Mouse (Mus musculus): ENCODE results near the gene Aire. TPM values are rescaled to one million over a fixed set of nuclear protein-coding genes. Genes with fewer than 3 reads are reported as not detected.

Gene Aire
- polyA plus RNA-seq (2015; fragmentation: Nextera tagmentation; extraction: Ambion mirVana) = 0.39 and 0.59 TPM in 2 replicates

DNA sequence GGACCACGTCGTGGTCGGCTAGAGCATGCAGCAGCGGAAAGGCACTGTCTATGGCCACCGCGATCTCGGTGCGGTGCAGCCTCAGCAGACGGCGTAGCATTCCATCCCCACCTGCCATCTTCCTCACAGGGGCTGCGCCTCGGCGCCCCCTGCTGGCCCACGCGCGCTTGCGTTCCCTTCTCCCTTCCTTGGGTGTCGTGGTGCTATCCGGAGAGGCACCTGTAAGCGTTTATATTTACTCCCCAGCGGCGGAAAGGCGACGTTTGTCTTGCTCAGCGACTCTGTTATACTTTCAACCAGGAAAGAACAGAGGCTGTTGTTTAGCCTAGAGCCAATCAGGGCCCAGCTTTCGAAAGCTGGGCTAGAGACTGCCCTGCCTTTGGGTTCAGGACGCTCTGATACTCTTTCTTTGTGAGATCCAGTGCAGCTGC is at the start of gene Aire:
Gene Aire (minus strand): TSS at position 205 of the 431 bp plus-strand sequence.
- ATAC-seq (ENCODE audit: insufficient number of reproducible peaks, insufficient read depth, low FRiP score, low TSS enrichment, low read depth) = no peak
- WGBS = 2% methylated on average over 27 of the region's 27 CpGs
- H3K9me3 ChIP-seq = no peaks in the 10 kb centered on the region
- no peak within 1 kb of the TSS for H3K27ac ChIP-seq
- H3K4me1 ChIP-seq = peaks cover 13% of the 10 kb centered on the region
- peaks cover 5% of the 10 kb centered on the region for H3K27me3 ChIP-seq
- peak within 1 kb of the TSS; percentile 57 for H3K4me2 ChIP-seq
- peak within 1 kb of the TSS; percentile 29 for H3K4me3 ChIP-seq
- no peaks in the 10 kb centered on the region for H3K36me3 ChIP-seq
- 0 out of 2 replicates have a peak within 1 kb of the TSS, but pooled peaks have one; percentile 49 for H3K9ac ChIP-seq

DNA sequence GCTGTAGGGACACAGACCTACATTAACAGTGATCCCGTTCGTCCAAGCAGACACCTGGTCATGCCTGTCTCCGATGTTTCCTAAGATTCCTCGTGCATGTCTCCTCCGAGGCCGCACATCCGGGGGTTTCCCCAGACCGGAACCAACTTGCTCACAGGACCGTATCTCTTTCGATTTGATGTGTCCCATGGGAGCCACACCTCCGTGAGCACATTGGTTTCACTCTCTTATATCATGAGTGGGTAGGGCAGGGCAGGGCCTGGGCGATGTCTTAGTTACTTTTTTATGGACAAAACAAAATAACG is 49.3 kb upstream of the Aire start:
- no peaks in the 10 kb centered on the region; the same call in 1 of the 2 replicates for H3K4me1 ChIP-seq
- H3K4me2 ChIP-seq = no peak overlapping the region
- H3K27ac ChIP-seq = no peak overlapping the region
- no peaks in the 10 kb centered on the region for H3K9me3 ChIP-seq
- H3K4me3 ChIP-seq = no peak overlapping the region
- no peak overlapping the region for H3K9ac ChIP-seq
- no peak for ATAC-seq (ENCODE audit: insufficient number of reproducible peaks, insufficient read depth, low FRiP score, low TSS enrichment, low read depth)
- H3K36me3 ChIP-seq = no peaks in the 10 kb centered on the region
- no peaks in the 10 kb centered on the region for H3K27me3 ChIP-seq
- 92% methylated on average over 13 of the region's 13 CpGs for WGBS

DNA sequence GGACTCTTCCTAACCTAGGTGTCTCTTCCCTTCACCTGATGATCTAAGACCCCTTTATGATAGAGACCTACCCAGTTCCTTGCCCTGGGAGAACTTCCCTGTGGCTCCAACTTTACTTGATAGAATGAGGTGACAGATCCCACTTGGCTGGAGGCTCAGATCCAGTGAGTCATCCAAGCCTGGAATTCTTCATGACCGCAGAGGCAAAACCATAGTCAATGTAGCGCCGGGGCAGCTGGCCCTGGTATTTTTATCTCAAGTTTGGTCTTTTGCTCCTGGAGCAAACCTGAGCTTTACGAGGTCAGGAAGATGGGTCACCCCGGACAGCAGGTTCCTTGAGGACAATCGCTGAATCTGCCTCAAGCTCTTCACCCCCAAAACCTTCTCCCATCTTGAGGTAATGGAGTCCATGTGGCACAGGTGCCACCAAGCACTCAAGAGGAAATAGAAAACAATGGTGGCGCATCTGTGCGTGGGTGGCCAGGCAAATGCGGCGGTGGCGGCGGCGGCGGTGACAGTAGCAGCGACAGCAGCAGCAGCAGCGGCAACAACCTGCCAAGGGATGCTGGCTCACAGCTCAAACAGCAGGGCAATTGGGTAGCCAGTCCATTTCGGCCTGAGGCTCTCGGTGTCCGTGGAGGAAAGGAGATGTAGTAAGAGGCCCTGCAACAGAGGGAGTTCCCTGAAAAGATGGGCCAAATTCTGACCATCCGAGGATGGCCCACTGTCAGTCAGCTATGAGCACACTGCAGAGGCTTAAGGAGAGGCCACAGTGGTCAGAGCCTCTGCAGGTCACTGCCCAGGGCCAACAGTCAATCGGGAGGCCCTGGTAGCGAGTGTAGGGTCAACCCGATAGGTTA is 48.7 kb upstream of the Aire start:
- no peak overlapping the region for H3K4me2 ChIP-seq
- no peak for ATAC-seq (ENCODE audit: insufficient number of reproducible peaks, insufficient read depth, low FRiP score, low TSS enrichment, low read depth)
- H3K4me3 ChIP-seq = no peak overlapping the region
- H3K36me3 ChIP-seq = no peaks in the 10 kb centered on the region
- H3K27me3 ChIP-seq = no peaks in the 10 kb centered on the region
- no peak overlapping the region for H3K9ac ChIP-seq
- no peak overlapping the region for H3K27ac ChIP-seq
- whole genome bisulfite sequencing = 85% methylated on average over 23 of the region's 23 CpGs
- no peaks in the 10 kb centered on the region for H3K9me3 ChIP-seq
- no peaks in the 10 kb centered on the region; the same call in 1 of the 2 replicates for H3K4me1 ChIP-seq

DNA sequence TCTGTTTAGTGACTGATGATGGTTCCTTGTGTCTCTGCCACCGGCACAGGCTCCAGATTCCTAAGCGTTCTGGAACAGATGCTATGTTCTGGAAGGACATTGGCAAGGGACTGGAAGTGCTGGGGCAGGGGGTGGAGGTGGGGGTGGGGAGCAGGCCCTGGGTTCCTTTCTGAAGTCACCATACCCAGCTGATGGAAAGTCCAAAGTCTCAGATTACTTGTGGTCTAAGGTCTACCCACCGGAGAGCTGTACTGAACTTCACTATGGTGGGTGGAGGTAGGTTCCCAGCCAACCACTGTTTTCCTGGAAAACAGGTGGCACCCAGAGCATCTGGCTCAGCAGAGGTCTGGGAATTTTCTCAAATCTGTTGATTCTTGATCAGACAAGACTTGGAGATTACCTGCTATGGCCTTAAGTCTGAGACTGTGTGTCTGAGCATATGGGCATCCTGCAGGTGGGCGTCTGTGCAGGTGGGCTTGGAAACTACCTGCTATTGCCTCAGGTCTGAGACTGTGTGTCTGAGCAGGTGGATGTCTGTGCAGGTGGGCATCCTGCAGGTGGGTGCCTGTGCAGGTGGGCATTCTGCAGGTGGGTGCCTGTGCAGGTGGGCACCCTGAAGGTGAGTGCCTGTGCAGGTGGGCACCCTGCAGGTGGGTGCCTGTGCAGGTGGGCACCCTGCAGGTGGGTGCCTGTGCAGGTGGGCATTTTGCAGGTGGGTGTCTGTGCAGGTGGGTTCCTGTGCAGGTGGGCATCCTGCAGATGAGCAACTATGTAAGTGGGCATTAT is 47.5 kb upstream of the Aire start:
- Histone ChIP-seq H3K27me3 (no peaks in the 10 kb centered on the region), H3K9me3 (no peaks in the 10 kb centered on the region), H3K36me3 (no peaks in the 10 kb centered on the region), H3K4me2 (no peak overlapping the region), H3K27ac (no peak overlapping the region), H3K4me3 (no peak overlapping the region), H3K9ac (no peak overlapping the region), H3K4me1 (no peaks in the 10 kb centered on the region; the same call in 1 of the 2 replicates)
- no peak for ATAC-seq (ENCODE audit: insufficient number of reproducible peaks, insufficient read depth, low FRiP score, low TSS enrichment, low read depth)
- 75% methylated on average over 4 of the region's 4 CpGs for WGBS

DNA sequence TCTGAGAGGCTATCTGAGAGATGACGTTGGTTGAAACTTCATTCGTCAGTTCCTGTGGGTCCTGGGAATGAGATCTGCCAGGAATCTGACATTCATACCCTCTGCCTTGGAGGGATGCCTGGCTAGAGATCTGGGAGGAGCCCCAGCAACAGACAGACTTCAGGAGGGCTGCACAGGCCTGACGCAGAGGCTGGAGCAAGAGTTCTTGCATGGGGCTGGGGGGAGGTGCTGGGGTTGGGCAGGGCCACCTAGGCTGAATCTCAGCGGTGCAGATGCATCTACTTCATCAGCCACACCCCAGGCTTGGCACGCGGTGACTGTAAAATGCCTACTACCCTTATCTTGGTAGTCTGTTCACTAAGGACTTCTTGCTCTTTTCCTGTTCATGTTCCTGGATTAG is 46.8 kb upstream of the Aire start:
- Histone ChIP-seq H3K4me1 (no peaks in the 10 kb centered on the region; the same call in 1 of the 2 replicates), H3K4me3 (no peak overlapping the region), H3K27me3 (no peaks in the 10 kb centered on the region), H3K36me3 (no peaks in the 10 kb centered on the region), H3K9me3 (no peaks in the 10 kb centered on the region), H3K9ac (no peak overlapping the region), H3K4me2 (no peak overlapping the region), H3K27ac (no peak overlapping the region)
- ATAC-seq (ENCODE audit: insufficient number of reproducible peaks, insufficient read depth, low FRiP score, low TSS enrichment, low read depth) = no peak
- WGBS = 46% methylated on average over 6 of the region's 6 CpGs

DNA sequence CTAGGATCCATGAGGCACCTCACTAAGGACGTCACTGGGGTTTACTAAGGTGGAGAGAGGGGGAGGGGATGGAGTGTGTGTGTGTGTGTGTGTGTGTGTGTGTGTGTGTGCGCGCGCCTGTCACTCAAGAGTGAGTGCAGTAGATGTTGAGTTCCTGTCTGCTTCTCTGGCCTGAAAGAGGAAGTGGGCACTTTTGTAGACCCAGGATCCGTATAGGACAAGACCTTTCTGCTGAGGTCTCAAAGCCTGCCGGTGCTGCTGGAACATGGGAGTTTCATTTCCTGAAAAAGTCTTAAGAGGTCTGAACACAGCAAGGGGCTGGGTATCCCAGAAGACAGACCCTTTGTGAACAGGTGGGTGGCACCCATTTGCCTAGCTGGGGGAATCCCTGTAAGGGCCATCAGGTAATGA is 43.7 kb upstream of the Aire start:
- Histone ChIP-seq H3K27ac (no peak overlapping the region), H3K4me1 (no peaks in the 10 kb centered on the region; the same call in 1 of the 2 replicates), H3K4me2 (no peak overlapping the region), H3K4me3 (no peak overlapping the region), H3K27me3 (no peaks in the 10 kb centered on the region), H3K36me3 (no peaks in the 10 kb centered on the region), H3K9ac (no peak overlapping the region), H3K9me3 (no peaks in the 10 kb centered on the region)
- no peak for ATAC-seq (ENCODE audit: insufficient number of reproducible peaks, insufficient read depth, low FRiP score, low TSS enrichment, low read depth)
- 79% methylated on average over 6 of the region's 6 CpGs for WGBS

DNA sequence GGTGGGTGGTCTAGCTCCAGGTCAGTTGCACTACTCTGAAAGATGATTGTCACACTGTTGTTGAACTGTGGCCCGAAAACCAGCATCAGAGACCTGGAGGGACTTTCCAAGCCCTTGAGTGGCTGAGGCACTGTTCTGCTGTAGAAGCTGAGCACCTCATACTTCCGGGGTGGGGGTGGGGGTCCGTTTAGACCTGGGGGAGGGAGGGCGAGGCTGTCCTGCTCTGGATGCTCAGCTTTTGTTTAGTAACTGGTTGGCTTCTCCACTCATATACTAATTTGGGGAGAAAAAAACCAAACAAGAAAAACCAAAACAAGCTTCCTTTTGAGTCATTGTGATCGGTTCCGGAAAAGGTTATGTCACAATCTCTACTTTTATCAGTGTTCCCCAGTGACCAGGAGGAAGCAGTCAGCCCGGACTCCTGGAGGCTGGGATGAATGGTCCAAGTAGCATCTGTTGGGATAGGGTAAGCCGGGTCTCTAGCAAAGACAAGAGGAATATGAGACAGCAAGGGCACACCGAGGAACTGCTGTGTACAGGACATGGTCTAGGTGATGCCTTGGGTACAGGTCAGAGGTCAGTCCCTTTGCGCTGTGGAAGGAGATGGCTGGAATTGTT is 43.1 kb upstream of the Aire start:
- no peak for ATAC-seq (ENCODE audit: insufficient number of reproducible peaks, insufficient read depth, low FRiP score, low TSS enrichment, low read depth)

DNA sequence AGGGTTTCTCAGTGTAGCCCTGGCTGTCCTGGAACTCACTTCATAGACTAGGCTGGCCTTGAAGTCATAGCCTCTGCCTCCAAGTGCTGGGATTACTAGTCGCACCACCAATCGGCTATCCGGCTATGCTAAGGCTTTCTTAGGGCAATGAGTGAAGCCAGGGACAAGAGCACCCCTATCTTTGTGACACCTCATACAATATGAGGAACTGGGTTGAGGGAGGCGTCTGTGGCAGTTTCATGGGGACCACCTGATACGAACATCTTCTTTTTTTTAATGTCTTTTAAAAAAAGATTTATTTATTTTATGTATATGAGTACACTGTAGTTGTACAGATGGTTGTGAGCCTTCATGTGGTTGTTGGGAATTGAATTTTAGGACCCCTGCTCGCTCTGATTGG is 42.3 kb upstream of the Aire start:
- Histone ChIP-seq H3K9me3 (no peaks in the 10 kb centered on the region), H3K27ac (no peak overlapping the region), H3K9ac (no peak overlapping the region), H3K4me1 (no peaks in the 10 kb centered on the region; the same call in 1 of the 2 replicates), H3K27me3 (no peaks in the 10 kb centered on the region), H3K4me3 (no peak overlapping the region), H3K36me3 (no peaks in the 10 kb centered on the region), H3K4me2 (no peak overlapping the region)
- WGBS = 95% methylated on average over 6 of the region's 6 CpGs
- ATAC-seq (ENCODE audit: insufficient number of reproducible peaks, insufficient read depth, low FRiP score, low TSS enrichment, low read depth) = no peak

More for the DNA sequence above, 43.1 kb upstream of the Aire start:
- no peak overlapping the region for H3K4me3 ChIP-seq
- H3K4me1 ChIP-seq = no peaks in the 10 kb centered on the region; the same call in 1 of the 2 replicates
- H3K4me2 ChIP-seq = no peak overlapping the region
- H3K36me3 ChIP-seq = no peaks in the 10 kb centered on the region
- no peaks in the 10 kb centered on the region for H3K27me3 ChIP-seq
- H3K27ac ChIP-seq = no peak overlapping the region
- H3K9ac ChIP-seq = no peak overlapping the region
- H3K9me3 ChIP-seq = no peaks in the 10 kb centered on the region
- 82% methylated on average over 10 of the region's 10 CpGs for WGBS

DNA sequence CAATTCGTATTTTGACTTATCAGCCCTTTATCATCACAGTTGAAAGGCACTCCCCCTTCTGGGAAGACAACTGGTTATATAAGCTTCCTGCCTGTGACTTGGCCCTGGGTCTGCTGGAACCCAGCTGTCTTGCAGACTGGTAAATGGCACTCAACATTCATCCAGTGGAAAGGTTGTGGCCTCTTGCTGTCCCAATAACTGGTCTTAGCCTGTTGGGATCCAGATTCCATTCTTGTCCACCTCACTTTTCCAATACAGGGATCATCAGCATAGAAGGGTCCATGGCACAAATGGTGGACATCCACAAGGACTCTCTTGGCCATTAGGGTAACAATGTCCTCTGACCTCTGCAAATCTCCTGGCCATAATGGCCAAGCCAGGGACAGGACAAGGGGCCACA is 40.7 kb upstream of the Aire start:
- Histone ChIP-seq H3K27ac (no peak overlapping the region), H3K4me1 (no peaks in the 10 kb centered on the region), H3K4me3 (no peak overlapping the region), H3K9ac (no peak overlapping the region), H3K36me3 (no peaks in the 10 kb centered on the region), H3K4me2 (no peak overlapping the region), H3K27me3 (no peaks in the 10 kb centered on the region), H3K9me3 (no peaks in the 10 kb centered on the region)
- ATAC-seq (ENCODE audit: insufficient number of reproducible peaks, insufficient read depth, low FRiP score, low TSS enrichment, low read depth) = no peak
- WGBS = 57% methylated on average over 1 of the region's 1 CpGs

DNA sequence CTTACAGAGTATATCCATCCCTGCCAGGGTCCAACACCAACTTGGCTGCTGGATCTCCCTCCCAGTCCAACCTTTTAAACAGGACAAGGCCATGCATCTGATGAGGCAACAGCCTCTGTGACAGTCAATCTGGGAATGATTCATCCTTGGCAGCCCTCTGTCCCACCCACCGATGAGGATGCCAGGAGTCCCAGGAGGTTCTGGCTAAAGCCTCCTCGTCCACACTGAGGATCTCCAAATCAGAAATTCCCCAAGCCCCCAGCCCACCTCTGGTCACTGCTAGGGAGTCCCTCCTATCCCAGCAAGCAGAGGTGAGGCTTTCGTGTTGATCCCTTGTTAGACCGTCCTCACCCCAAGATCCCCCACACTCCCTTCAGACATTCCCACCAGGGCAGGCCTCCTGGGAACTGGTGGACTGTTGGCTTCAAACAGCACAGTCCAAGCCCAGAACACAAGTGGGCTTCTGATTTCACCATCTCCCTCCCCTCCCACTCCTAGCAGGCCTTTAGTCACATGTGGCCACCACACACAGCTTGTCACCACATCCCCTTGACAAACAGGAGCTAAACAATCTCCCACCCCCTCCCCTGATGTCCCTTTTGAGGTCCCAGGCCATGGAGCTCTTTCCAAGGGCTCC is 36.7 kb upstream of the Aire start:
- Histone ChIP-seq H3K9me3 (no peaks in the 10 kb centered on the region), H3K4me1 (no peaks in the 10 kb centered on the region), H3K36me3 (no peaks in the 10 kb centered on the region), H3K27ac (no peak overlapping the region), H3K4me2 (no peak overlapping the region), H3K4me3 (no peak overlapping the region), H3K9ac (no peak overlapping the region), H3K27me3 (no peaks in the 10 kb centered on the region)
- 0 out of 2 replicates have a peak, but pooled peaks have one; percentile 29 for ATAC-seq (ENCODE audit: insufficient number of reproducible peaks, insufficient read depth, low FRiP score, low TSS enrichment, low read depth)
- WGBS = 70% methylated on average over 4 of the region's 4 CpGs

DNA sequence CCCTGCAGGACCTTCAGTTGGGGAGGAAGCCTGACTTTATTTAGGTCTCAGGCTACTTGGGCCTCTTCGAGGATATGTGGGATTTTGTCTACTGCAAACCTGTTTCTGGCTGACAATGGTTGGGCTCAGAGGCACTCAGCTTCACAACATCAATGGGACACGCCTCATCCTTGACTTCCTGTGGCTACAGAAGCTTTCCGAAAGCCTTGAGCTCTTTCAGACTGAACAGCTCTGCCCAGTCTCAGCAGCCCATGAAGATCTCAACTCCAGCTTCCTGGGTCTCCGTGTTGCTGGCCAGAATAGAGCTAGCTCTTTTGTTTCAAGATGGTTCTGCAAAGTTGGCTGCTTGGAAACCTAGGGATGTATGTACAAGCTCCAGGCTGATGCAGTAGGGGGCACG is 34.9 kb upstream of the Aire start:
- ATAC-seq (ENCODE audit: insufficient number of reproducible peaks, insufficient read depth, low FRiP score, low TSS enrichment, low read depth) = no peak
- no peak overlapping the region for H3K27ac ChIP-seq
- H3K4me3 ChIP-seq = no peak overlapping the region
- WGBS = 80% methylated on average over 5 of the region's 5 CpGs
- no peaks in the 10 kb centered on the region for H3K4me1 ChIP-seq
- no peak overlapping the region for H3K9ac ChIP-seq
- no peaks in the 10 kb centered on the region for H3K9me3 ChIP-seq
- H3K27me3 ChIP-seq = no peaks in the 10 kb centered on the region
- H3K36me3 ChIP-seq = no peaks in the 10 kb centered on the region
- H3K4me2 ChIP-seq = no peak overlapping the region

Data from embryonic facial prominence, embryonic 13.5 days (tissue).